Mouse (Mus musculus): Measurements from ENCODE around the gene Zfp976. TPM values are rescaled to one million over a fixed set of nuclear protein-coding genes. Genes with fewer than 3 reads are reported as not detected.

Gene Zfp976
- polyA plus RNA-seq (2012; rRNA removed; ENCODE audit: low replicate concordance): 0.49 and 0.62 TPM in 2 replicates

DNA sequence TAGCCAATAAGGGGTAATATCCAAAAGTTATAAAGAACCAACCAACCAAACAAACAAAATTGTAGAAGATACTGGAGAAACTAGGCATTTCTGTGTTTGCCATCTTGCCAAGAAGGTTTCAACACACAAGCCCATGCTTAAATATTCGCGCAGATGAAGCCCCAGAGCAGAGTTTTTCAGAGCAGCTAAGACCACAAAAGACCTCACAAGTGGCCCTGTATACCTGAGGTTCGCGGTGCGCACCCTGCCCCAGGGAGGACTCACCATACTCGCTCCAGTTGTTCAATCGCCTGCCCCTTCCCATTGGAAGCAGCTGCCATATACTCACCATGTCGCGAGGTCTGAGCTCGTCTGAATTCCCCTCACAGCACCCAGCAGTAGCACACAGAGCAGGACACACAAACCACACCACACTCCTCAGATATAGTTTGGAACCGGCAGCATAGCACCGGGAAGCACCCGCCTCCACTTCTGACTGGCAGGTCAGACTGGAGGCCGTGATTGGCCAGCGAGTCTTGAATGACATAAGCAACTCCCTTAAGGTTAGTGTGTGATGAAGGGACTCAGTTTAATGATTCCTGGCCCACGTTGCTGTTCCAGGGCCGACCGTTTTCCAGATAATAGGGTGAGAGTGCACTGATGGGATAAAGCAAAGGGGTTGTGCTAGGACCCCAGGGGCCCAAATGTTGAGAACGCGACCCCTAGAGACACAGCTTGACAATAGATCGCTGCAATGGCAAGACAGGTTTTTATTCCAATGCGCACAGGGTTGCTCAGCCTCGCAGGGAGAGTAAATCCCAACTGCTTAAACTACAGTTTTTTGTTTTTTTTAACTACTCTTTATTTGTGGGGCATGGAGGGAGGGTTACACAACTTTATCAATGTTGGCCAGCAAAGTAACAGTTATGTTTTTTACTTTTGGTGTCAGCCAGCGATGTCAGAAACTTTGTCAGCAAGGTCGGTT is at the start of gene Zfp976:
Gene Zfp976 (minus strand): TSS at position 437 of the 964 bp plus-strand sequence.

DNA sequence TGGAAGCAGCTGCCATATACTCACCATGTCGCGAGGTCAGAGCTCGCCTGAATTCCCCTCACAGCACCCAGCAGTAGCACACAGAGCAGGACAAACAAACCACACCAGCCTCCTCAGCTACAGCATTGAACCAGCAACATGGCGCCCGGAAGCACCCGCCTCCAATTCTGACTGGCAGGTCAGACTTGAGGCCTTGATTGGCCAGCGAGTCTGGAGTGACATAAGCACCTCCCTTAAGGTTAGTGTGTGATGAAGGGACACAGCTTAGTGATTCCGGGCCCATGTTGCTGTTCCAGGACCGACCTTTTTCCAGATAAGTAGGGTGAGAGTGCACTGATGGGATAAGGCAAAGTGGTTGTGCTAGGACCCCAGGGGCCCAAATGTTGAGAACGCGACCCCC is 50.0 kb downstream of the Zfp976 start, which contains the start of gene Zfp977:
Gene Zfp977 (minus strand): TSS at position 135 of the 400 bp plus-strand sequence.

DNA sequence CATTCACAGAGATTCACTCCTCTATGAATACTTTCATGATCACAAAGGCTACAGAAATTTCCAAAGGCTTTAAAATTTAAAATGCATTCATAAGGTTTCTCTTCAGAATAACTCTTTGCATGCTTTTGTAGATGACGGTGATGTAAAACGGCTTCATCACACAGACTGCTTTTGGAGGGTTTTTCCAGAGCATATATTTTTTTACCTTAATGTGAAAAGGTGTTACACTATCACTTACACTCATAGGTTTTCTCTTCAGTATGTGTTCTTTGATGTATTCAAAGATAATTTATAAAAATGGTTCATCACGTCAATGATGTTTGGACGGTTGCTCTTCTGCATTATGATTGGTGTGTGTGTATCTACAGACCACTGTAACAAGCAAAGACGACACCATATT is 63.9 kb downstream of the Zfp976 start, which contains the start of gene Gm21028:
Gene Gm21028 (minus strand): TSS at position 101 of the 400 bp plus-strand sequence.

Other genes starting within 250 kb of the Zfp976 start
- not detected in 2 replicates for gene 4933421I07Rik, start 194.5 kb downstream of the Zfp976 start, polyA plus RNA-seq (2012; rRNA removed; ENCODE audit: low replicate concordance)
- gene Zfp141, start 136.8 kb downstream of the Zfp976 start, polyA plus RNA-seq (2012; rRNA removed; ENCODE audit: low replicate concordance): 5.1 and 10.8 TPM in 2 replicates
- gene Gm21028, start 64.0 kb downstream of the Zfp976 start, polyA plus RNA-seq (2012; rRNA removed; ENCODE audit: low replicate concordance): not detected in 2 replicates
- 0.30 TPM in 2 replicates for gene Zfp977, start 50.0 kb downstream of the Zfp976 start, polyA plus RNA-seq (2012; rRNA removed; ENCODE audit: low replicate concordance)
- gene Zfp975, start 50.2 kb upstream of the Zfp976 start, polyA plus RNA-seq (2012; rRNA removed; ENCODE audit: low replicate concordance): 0.57 and 1.1 TPM in 2 replicates
- gene Gm17067, start 84.4 kb upstream of the Zfp976 start, polyA plus RNA-seq (2012; rRNA removed; ENCODE audit: low replicate concordance): not detected in 2 replicates
- gene Vmn2r62, start 150.9 kb upstream of the Zfp976 start, polyA plus RNA-seq (2012; rRNA removed; ENCODE audit: low replicate concordance): not detected in 2 replicates
- gene Gm2381, start 224.6 kb upstream of the Zfp976 start, polyA plus RNA-seq (2012; rRNA removed; ENCODE audit: low replicate concordance): not detected in 2 replicates

All from subcutaneous adipose tissue, adult 2 months (tissue).